Mouse (Mus musculus) cerebellum, adult 18-20 months (tissue): ENCODE results near the gene Aspscr1.

ENCODE experiments used
- DNase-seq, 2 experiments: peaks; one replicate each; pipeline ENCODE4 v3.0.0; 2021

The Aspscr1 gene

DNA sequence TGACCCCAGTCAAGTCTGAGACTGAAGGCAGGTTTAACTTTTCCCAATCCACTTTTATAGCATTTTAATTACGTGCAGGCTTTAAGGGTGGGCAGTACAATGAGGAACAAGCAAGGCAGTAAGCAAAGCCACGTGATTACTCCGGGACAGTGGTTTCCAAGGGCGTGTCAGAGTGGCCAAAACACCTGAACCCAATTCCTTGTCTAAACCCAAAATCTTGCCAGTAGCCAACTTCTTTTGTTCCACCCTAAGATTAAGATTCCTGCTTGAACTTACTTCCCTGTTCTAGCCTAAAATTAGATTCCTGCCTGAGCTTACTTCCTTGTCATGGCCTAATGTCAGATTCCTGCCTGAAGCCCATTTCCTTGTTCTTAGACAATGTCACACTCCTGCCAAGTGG lies 75.2 kb downstream of the Aspscr1 start:
- DNase-seq: no peak

DNA sequence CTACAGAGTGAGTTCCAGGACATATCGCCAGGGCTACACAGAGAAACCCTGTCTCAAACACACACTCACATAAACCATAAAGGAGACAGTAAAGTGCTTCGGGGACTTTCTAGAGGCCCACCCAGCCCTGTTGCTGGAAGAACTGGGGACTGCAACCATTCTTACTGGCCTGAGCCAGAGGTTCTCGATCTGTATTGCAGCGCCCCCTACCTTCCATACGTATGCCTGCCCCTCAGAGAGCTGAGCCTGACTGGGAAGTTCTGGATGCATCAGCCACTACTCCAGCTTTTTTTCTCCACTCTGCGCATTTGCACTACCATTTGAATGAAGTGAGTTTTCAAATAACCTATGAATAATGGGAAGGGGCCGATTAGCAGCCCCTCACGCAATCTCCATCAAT lies 76.7 kb downstream of the Aspscr1 start:
- peak in 1 of 2 experiments; percentile 19 for DNase-seq

DNA sequence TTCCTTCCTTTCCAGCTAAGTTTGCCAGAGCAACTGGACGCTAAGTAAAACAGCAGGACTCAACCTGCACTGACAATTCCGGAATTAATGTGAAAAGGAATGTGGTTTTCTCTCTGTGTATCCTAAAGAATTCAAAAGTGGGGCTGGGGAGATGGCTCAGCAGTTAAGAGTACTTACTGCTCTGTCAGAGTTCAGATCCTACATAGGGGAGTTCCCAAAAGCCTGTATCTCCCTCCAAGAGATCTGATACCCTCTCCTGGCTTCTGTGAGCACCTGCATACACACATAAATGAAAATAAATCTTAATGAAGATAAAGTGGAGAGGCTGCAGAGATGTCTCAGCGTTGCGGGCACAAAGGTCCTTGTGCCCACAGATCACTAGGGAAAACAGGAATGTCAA lies 78.8 kb downstream of the Aspscr1 start:
- no peak for DNase-seq
